Mouse (Mus musculus): ENCODE results near the gene Gm42688. TPM values are rescaled to one million over a fixed set of nuclear protein-coding genes. Genes with fewer than 3 reads are reported as not detected.

Gm42688 gene
- 4.3 and 4.4 TPM in 2 replicates for polyA plus RNA-seq (2012; rRNA removed)

GRCm38 (mm10) chr6:83101316-83101687, at the start of gene Gm42688, which contains the start of gene Ccdc142:
Gene Gm42688 (plus strand): TSS chr6:83101617.
Gene Ccdc142 (plus strand): TSS chr6:83101601.
- Histone ChIP-seq H3K27ac (ENCODE audit: insufficient read depth, low read depth, low read length) (peak within 1 kb of the TSS; percentile 79), H3K27me3 (replicated peaks; ENCODE audit: control insufficient read depth, insufficient read depth, low read length) (no peaks in the 10 kb centered on the region), H3K4me3 (ENCODE audit: insufficient read depth, low read depth, low read length) (peak within 1 kb of the TSS; percentile 84), H3K36me3 (ENCODE audit: control insufficient read depth, insufficient read depth, low read length) (no peaks in the 10 kb centered on the region), H3K4me1 (ENCODE audit: control insufficient read depth, insufficient read depth, low read length) (peaks cover 19% of the 10 kb centered on the region)
- DNase-seq, result peak; percentile 96
- WGBS, result under 1% methylated on average over 25 of the region's 25 CpGs
- TF ChIP-seq POLR2A (IDR thresholded peaks at IDR 0.05; ENCODE audit: low read depth, low read length) (no peak), CTCF (conservative IDR thresholded peaks at IDR 0.05; ENCODE audit: insufficient read depth, insufficient read length, low read depth, low read length) (peak; percentile 75)

GRCm38 (mm10) chr6:83053136-83053960, 48.1 kb upstream of the Gm42688 start:
- H3K36me3 ChIP-seq (ENCODE audit: control insufficient read depth, insufficient read depth, low read length), result no peaks in the 10 kb centered on the region
- WGBS, result 3% methylated on average over 26 of the region's 26 CpGs
- peak; percentile 15 for DNase-seq
- no peaks in the 10 kb centered on the region for H3K27me3 ChIP-seq (replicated peaks; ENCODE audit: control insufficient read depth, insufficient read depth, low read length)
- TF ChIP-seq POLR2A (IDR thresholded peaks at IDR 0.05; ENCODE audit: low read depth, low read length) (no peak), CTCF (conservative IDR thresholded peaks at IDR 0.05; ENCODE audit: insufficient read depth, insufficient read length, low read depth, low read length) (no peak)
- peaks cover 10% of the 10 kb centered on the region for H3K4me1 ChIP-seq (ENCODE audit: control insufficient read depth, insufficient read depth, low read length)
- H3K27ac ChIP-seq (ENCODE audit: insufficient read depth, low read depth, low read length), result no peak overlapping the region
- H3K4me3 ChIP-seq (ENCODE audit: insufficient read depth, low read depth, low read length), result peak overlapping the region; percentile 79

- WGBS, result under 1% methylated on average over 64 of the region's 64 CpGs
- Histone ChIP-seq H3K4me3 (ENCODE audit: insufficient read depth, low read depth, low read length) (peak within 1 kb of the TSS; percentile 79), H3K27ac (ENCODE audit: insufficient read depth, low read depth, low read length) (peak within 1 kb of the TSS; percentile 61), H3K27me3 (replicated peaks; ENCODE audit: control insufficient read depth, insufficient read depth, low read length) (no peaks in the 10 kb centered on the region), H3K4me1 (ENCODE audit: control insufficient read depth, insufficient read depth, low read length) (peaks cover 10% of the 10 kb centered on the region), H3K36me3 (ENCODE audit: control insufficient read depth, insufficient read depth, low read length) (no peaks in the 10 kb centered on the region)
- DNase-seq, result peak; percentile 99
- peak; percentile 40 for TF ChIP-seq POLR2A (IDR thresholded peaks at IDR 0.05; ENCODE audit: low read depth, low read length)
- no peak for TF ChIP-seq CTCF (conservative IDR thresholded peaks at IDR 0.05; ENCODE audit: insufficient read depth, insufficient read length, low read depth, low read length)
Measured at GRCm38 (mm10) chr6:83054074-83054851, 47.2 kb upstream of the Gm42688 start, which contains the start of gene Aup1. Gene Aup1 (plus strand): TSS chr6:83054521.

- Histone ChIP-seq H3K27me3 (replicated peaks; ENCODE audit: control insufficient read depth, insufficient read depth, low read length) (no peaks in the 10 kb centered on the region), H3K4me1 (ENCODE audit: control insufficient read depth, insufficient read depth, low read length) (peaks cover 10% of the 10 kb centered on the region), H3K4me3 (ENCODE audit: insufficient read depth, low read depth, low read length) (peak within 1 kb of the TSS; percentile 79), H3K27ac (ENCODE audit: insufficient read depth, low read depth, low read length) (peak within 1 kb of the TSS; percentile 61), H3K36me3 (ENCODE audit: control insufficient read depth, insufficient read depth, low read length) (no peaks in the 10 kb centered on the region)
- under 1% methylated on average over 50 of the region's 50 CpGs for WGBS
- TF ChIP-seq CTCF (conservative IDR thresholded peaks at IDR 0.05; ENCODE audit: insufficient read depth, insufficient read length, low read depth, low read length) (peak; percentile 30; the same call in 1 of the 2 replicates), POLR2A (IDR thresholded peaks at IDR 0.05; ENCODE audit: low read depth, low read length) (no peak)
- no peak for DNase-seq
Measured at GRCm38 (mm10) chr6:83054871-83055431, 46.5 kb upstream of the Gm42688 start, which contains the start of gene Htra2. Gene Htra2 (minus strand): TSS chr6:83055273.

- no peaks in the 10 kb centered on the region for H3K27me3 ChIP-seq (replicated peaks; ENCODE audit: control insufficient read depth, insufficient read depth, low read length)
- H3K4me3 ChIP-seq (ENCODE audit: insufficient read depth, low read depth, low read length), result peak within 1 kb of the TSS; percentile 9; the same call in 1 of the 2 replicates
- H3K4me1 ChIP-seq (ENCODE audit: control insufficient read depth, insufficient read depth, low read length), result peaks cover 10% of the 10 kb centered on the region
- WGBS, result 36% methylated on average over 3 of the region's 3 CpGs
- DNase-seq, result peak; percentile 91
- H3K36me3 ChIP-seq (ENCODE audit: control insufficient read depth, insufficient read depth, low read length), result no peaks in the 10 kb centered on the region
- H3K27ac ChIP-seq (ENCODE audit: insufficient read depth, low read depth, low read length), result no peak within 1 kb of the TSS
- TF ChIP-seq POLR2A (IDR thresholded peaks at IDR 0.05; ENCODE audit: low read depth, low read length) (no peak), CTCF (conservative IDR thresholded peaks at IDR 0.05; ENCODE audit: insufficient read depth, insufficient read length, low read depth, low read length) (no peak)
Measured at GRCm38 (mm10) chr6:83057790-83058189, 43.6 kb upstream of the Gm42688 start, which contains the start of gene Dqx1. Gene Dqx1 (plus strand): TSS chr6:83057844.

GRCm38 (mm10) chr6:83058725-83059124, 42.7 kb upstream of the Gm42688 start:
- no peak for TF ChIP-seq POLR2A (IDR thresholded peaks at IDR 0.05; ENCODE audit: low read depth, low read length)
- no peak for TF ChIP-seq CTCF (conservative IDR thresholded peaks at IDR 0.05; ENCODE audit: insufficient read depth, insufficient read length, low read depth, low read length)
- no peaks in the 10 kb centered on the region for H3K27me3 ChIP-seq (replicated peaks; ENCODE audit: control insufficient read depth, insufficient read depth, low read length)
- H3K4me3 ChIP-seq (ENCODE audit: insufficient read depth, low read depth, low read length), result no peak overlapping the region
- H3K27ac ChIP-seq (ENCODE audit: insufficient read depth, low read depth, low read length), result no peak overlapping the region
- H3K4me1 ChIP-seq (ENCODE audit: control insufficient read depth, insufficient read depth, low read length), result peaks cover 5% of the 10 kb centered on the region; the same call in 1 of the 2 replicates
- 81% methylated on average over 2 of the region's 2 CpGs for WGBS
- DNase-seq, result no peak
- H3K36me3 ChIP-seq (ENCODE audit: control insufficient read depth, insufficient read depth, low read length), result no peaks in the 10 kb centered on the region
